Mouse (Mus musculus) large intestine, adult 2 months (tissue): ENCODE data around the gene Gabrr2. TPM values are rescaled to one million over a fixed set of nuclear protein-coding genes. Genes with fewer than 3 reads are reported as not detected.

Experiments used
- DNase-seq: peaks from one replicate; pipeline ENCODE4 v3.0.0-alpha.2; 2012; ENCODE audit warnings: low read depth, low spot score
- WGBS: fragments of 180-500 bp; shearing (Covaris S2); methylation state at CpG from one replicate; pipeline ENCODE4 v1.1.7; 2018; 5-methylcytosine and 5-hydroxymethylcytosine counted together
- polyA plus RNA-seq: library from polyadenylated mRNA; depleted of rRNA; stranded (reverse); fragments of >200 nt; gene quantifications from 2 replicates; pipeline ENCODE4 v1.2.3, GENCODE M21; 2012; rRNA removed

Gene Gabrr2
- 0.53 and 1.2 TPM in 2 replicates for polyA plus RNA-seq

DNA sequence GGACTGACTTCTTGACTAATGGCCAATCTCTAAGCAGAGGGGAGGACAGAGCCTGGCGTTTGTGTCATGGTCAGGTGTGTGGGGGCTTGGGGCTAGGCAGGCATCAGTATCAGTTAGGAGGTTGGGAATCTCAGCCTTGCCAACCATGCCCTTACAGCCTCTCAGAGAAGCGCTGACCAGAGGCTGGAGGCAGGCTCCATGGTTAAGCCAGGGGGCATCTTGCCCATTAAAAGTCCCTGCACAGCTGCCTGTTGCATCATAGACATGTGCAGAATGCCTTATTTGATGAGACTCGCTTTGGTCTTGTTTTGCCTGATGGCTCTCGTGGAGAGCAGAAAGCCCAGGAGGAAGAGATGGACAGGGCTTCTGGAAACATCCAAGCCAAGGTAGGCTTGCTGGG lies at the start of gene Gabrr2:
Gene Gabrr2 (plus strand): TSS at position 19 of the 400 bp plus-strand sequence.
- DNase-seq = no peak
- 83% methylated on average over 4 of the region's 4 CpGs for WGBS

DNA sequence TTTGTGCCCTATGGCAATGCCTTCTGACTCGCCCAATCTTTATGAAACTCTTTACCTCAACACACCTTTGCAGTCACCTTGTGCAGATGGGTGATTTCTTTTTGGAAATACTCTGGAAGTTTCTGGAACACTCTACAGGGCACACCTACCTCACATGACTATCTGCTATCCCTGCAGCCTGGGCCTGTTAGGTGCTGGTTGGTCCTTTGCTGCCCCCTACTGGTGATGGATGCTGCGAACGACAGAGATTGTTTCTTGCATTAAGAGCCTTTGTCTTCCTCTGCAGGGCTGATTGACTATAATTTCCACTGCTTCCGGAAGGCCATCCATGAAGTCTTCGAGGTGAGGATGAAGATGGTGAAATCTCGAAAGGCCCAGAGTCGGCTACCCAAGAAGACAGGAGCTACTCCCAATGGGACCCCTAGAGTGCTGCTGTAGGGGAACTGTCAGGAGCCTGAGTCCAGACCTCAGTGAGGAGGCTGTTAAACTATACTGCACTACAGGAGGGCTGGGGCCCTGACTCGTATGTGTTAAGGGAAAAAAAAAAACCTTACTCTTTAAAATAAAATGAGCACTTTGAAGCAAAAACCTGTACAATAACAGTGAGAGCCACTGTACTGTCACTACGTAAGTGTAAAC lies 44.3 kb upstream of the Gabrr2 start:
- 34% methylated on average over 9 of the region's 9 CpGs for WGBS

DNA sequence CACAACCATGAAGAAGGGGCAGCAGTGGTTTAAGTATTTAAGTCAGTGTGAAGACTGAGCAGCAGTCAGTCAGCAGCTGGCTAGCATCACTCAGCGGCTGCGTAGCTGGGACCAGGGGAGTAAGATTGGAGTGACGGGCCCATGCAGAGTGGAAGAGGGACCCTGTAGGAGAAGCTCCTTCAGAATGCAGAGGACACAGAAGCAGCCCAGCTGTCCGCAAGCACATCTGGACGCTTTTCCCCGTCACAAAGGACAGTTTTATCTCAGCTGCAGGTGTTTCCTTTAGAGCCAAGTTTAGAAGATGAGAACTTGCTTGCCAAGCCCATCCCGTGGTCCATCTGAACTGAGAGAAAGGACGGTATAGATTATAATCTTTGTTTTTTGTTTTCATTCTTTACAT lies 38.4 kb upstream of the Gabrr2 start:
- 80% methylated on average over 8 of the region's 8 CpGs for WGBS
- DNase-seq = no peak

More for the DNA sequence above, 44.3 kb upstream of the Gabrr2 start:
- peak; percentile 73 for DNase-seq

GRCm38 (mm10) chr4:33029104-33029503 lies 33.7 kb upstream of the Gabrr2 start:
- DNase-seq = no peak
- 88% methylated on average over 7 of the region's 7 CpGs for WGBS

DNA sequence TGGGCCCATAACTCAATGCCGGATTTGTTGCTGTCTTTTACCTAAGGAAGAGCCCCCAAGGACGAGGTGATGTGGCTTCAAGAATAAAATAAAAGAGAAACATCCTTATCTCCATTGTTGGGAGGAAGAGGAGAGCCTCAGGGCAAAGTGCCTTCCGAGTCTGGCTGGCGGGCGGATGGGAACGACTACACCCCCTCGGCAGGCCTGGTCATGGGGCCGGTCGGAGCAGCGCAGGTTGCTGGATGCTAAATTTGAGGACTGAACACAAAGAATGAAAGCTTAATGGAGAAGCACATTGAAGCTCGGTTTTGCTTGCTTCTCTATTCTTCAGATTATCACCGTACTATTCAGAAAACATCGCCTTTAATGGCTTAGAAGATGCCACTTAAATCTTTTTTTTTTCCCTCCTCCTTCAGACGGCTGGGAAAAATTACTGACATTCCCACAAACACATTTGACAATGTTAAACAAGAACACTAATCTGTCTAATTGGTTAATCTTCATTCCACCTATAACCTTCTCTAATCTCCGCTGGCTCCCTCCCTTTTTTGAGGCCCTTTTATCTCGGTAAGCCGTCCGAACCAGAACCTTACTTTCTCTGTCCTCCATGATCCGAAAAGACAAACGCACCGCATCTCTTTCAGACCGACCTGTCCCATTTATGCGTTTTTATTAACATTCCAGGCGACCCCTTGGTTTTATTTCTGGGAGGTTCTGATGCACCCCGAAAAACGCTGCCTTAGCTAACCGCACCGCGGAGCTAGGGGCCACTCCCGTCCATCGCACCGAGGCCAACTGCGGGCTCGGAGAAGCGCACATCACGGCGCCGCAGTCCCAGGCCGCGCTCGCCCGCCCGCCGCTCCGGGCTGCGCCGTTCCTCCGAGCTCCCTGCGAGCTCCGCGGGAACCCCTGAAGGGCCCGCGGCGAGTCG lies 32.3 kb upstream of the Gabrr2 start:
- no peak for DNase-seq

GRCm38 (mm10) chr4:33031195-33031960 lies 31.4 kb upstream of the Gabrr2 start, which contains the start of gene Ube2j1:
TSS of gene Ube2j1 (plus strand) at chr4:33031416.
- DNase-seq = peak; percentile 63
- under 1% methylated on average over 121 of the region's 123 CpGs for WGBS

More for the DNA sequence above, 32.3 kb upstream of the Gabrr2 start:
- WGBS = 3% methylated on average over 55 of the region's 55 CpGs

DNA sequence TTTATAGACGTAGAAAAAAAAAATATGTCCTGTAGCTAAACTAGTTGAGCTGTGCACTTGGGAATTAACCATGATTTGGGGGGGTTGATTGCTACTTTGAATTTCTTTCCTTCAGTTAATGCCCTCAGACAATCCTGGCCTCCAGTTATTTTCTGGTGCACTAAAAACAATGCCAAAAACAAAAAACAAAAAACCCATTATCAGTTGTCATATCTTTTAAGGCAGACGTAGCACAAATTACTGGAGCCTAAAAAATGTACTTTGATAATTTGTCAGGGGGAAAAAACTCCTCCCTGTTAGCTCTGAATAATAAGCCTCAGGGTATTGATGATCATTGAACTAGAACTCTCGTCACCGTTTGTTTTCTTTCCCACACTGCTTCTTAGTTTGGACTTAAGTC lies 30.8 kb upstream of the Gabrr2 start:
- 16% methylated on average over 4 of the region's 4 CpGs for WGBS
- DNase-seq = no peak

DNA sequence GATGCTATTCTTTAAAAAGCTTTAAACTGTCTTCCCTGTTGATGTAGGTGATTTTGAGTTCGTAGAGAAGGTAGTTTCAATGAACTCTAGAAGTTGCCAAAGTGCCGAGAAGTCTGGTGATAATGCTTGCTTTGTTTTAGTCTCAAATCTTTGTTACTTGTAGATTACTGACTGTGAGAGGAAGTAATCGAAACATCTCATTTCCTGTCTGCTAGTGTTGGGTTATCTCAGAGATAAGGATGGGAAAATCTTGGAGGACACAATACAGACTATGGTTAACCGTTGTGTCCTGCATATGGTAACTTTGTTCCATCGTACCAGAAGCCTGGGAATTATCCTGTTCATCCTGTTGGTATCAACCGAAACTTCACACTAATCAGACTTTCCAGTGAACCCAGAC lies 29.3 kb upstream of the Gabrr2 start:
- 59% methylated on average over 6 of the region's 6 CpGs for WGBS

DNA sequence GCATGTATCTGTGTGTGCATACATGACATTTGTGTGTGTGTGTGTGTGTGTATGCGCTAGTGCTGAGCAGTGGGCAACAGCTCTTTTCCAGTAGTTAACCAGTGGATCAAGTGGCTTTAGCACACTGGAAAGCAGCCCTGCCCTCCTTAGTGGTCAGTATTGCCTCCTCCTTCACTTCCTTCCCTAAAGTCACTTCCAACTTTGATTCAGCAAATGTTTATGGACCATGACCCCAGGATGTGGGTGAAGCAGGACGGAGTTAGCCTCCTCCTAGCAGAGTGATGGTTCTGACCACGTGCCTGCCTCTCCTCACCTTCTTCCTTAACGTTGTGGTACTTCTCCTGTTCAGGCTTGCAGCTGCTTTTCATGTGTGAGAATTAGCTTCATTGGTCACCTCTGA lies 23.0 kb upstream of the Gabrr2 start:
- WGBS = 72% methylated on average over 4 of the region's 4 CpGs
- DNase-seq = no peak

More for the DNA sequence above, 29.3 kb upstream of the Gabrr2 start:
- DNase-seq = no peak

DNA sequence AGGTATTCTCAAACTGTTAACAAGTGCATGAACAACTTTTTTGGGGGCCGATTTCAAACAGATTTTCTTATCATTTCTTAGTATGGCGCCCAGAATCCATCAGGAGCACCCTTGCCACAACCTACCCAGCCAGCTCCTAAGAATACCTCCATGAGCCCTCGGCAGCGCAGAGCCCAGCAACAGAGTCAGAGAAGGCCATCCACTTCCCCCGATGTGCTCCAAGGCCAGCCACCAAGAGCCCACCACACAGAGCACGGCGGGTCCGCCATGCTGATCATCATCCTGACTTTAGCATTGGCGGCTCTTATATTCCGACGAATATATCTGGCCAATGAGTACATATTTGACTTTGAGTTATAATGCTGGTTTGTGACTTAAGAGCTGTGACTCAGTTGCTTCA lies 13.2 kb upstream of the Gabrr2 start:
- no peak for DNase-seq

GRCm38 (mm10) chr4:33052055-33052454 lies 10.7 kb upstream of the Gabrr2 start:
- WGBS = 81% methylated on average over 3 of the region's 3 CpGs
- no peak for DNase-seq

More for the DNA sequence above, 13.2 kb upstream of the Gabrr2 start:
- WGBS = 95% methylated on average over 11 of the region's 11 CpGs

GRCm38 (mm10) chr4:33052650-33053049 lies 10.1 kb upstream of the Gabrr2 start:
- DNase-seq = no peak
- 85% methylated on average over 5 of the region's 5 CpGs for WGBS

GRCm38 (mm10) chr4:33054426-33054825 lies 8.4 kb upstream of the Gabrr2 start:
- DNase-seq = no peak

GRCm38 (mm10) chr4:33056317-33056716 lies 6.5 kb upstream of the Gabrr2 start:
- 45% methylated on average over 1 of the region's 1 CpGs for WGBS
- DNase-seq = no peak

- 74% methylated on average over 11 of the region's 11 CpGs for WGBS
- no peak for DNase-seq
These were observed 4.7 kb upstream of the Gabrr2 start for GRCm38 (mm10) chr4:33057890-33058687.

GRCm38 (mm10) chr4:33061158-33061557 lies 1.6 kb upstream of the Gabrr2 start:
- 31% methylated on average over 7 of the region's 7 CpGs for WGBS
- no peak for DNase-seq

GRCm38 (mm10) chr4:33064986-33065385 lies 2.2 kb downstream of the Gabrr2 start:
- no peak for DNase-seq
- 77% methylated on average over 6 of the region's 6 CpGs for WGBS

GRCm38 (mm10) chr4:33066223-33066960 lies 3.6 kb downstream of the Gabrr2 start:
- 58% methylated on average over 14 of the region's 14 CpGs for WGBS
- no peak for DNase-seq

DNA sequence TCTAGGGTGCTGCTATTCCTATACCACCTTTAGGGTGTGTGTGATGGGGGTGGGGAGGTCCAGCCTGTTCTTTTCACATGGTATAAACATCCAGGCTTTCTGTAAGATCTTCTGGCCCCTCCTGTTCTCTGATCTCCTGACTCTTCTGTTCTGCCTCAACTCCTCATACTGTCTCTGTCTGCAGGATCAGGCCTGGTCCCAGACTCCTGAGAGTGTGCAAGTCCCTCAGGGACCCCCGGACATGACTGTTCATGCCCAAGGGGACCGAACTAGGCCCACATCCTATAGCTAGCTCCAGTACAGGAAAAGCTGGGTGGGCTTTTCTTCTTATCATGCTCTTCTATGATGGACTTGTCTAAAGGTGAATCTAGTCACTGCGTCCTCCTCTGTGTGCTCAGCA lies 4.5 kb downstream of the Gabrr2 start:
- WGBS = 91% methylated on average over 3 of the region's 3 CpGs

More for the DNA sequence above, 4.5 kb downstream of the Gabrr2 start:
- DNase-seq = no peak
